Mouse (Mus musculus) monocyte, adult 5-6 weeks (primary cell): ENCODE data around the gene Bclaf1. TPM values are rescaled to one million over a fixed set of nuclear protein-coding genes. Genes with fewer than 3 reads are reported as not detected.
A peak's percentile ranks its signal among the peaks of the same experiment; 100 is the strongest.

Experiments used
- ATAC-seq: fragments of 153-309, 156-312 bp; replicated peaks from 2 replicates; pipeline ENCODE4 v1.8.0; 2017; ENCODE audit warnings: mild to moderate bottlenecking; ENCODE audit not compliant: low TSS enrichment, insufficient number of reproducible peaks, severe bottlenecking, poor library complexity, low FRiP score
- total RNA-seq: library from RNA; stranded (forward); fragments of 200-1000, 200-491, 200-594 nt; gene quantifications from 3 replicates; pipeline ENCODE4 v1.2.3, GENCODE M21; 2017

Bclaf1 gene
- total RNA-seq, 1 experiment from 2014 or later = 413 TPM

GRCm38 (mm10) chr10:20312736-20313301 is 550 bp downstream of the Bclaf1 start:
- peak; percentile 25 for ATAC-seq

DNA sequence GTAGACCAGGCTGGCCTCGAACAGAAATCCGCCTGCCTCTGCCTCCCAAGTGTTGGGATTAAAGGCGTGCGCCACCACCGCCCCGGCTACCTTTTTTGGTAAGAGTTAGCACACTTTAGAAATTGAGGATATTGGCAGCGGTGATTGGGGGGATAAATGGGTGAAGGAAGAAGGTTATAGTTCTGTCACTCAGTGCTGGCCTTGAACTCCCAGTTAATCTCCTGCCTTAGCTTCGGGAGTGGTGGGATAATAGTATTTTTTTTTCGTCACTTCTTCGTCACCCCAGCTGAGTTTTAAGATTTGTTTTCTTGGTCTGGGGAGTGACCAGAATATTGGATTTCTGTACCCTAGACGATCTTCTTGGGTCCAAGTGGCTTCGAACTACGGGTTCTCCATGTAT is 1.2 kb downstream of the Bclaf1 start:
- no peak for ATAC-seq

- no peak for ATAC-seq
Measured at GRCm38 (mm10) chr10:20313941-20314340, 1.7 kb downstream of the Bclaf1 start.

DNA sequence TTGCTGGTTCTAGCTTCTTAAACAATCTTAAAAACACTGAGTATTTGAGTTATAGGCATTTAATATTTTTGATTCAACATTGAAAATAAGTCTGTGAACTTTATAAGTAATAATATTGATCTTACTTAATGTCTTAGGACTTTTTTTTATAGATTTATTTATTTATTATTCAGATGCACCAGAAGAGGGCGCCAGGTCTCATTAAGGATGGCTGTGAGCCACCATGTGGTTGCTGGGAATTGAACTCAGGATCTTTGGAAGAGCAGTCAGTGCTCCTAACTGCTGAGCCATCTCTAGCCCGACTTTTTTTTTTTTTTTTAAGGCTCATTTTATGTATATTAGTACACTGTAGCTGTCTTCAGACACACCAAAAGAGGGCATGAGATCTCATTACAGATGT is 2.5 kb downstream of the Bclaf1 start:
- ATAC-seq = no peak

DNA sequence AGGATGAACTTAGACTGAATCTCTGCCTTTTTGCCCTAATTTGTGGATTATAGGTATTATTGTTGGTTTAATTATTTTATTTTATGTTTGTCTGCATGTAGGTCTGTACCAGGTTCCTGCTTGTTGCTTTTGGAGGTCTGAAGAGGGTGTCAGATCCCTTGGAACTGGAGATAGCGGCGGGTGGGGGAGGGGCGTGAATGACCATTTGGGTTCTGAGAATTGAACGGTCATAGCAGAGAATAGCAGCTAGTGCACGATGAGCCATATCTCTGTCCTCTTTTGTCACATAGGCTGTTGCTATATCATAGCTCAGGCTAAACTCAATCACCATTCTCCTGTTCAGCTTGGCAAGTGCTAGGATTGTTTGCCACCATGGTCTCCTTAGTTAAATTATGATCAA is 5.2 kb downstream of the Bclaf1 start:
- ATAC-seq = no peak

DNA sequence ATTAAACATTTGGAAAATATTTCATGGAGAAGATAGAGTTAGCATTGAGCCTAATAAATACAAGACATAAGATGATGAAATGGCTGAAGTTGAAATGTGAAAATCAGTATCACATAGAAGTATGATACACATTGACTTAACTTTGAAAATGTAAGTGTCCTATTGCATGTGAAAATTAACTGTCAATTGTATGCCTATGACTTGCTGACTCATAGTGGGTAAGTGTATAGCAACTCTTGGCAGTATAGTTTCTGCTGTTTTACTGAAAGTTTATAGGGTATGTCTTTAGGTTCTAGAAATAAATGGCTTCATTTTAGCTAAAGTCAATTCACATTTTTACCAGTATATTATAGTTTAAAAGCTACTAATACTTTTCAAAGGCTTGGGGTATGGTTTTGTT is 14.0 kb downstream of the Bclaf1 start:
- no peak for ATAC-seq

GRCm38 (mm10) chr10:20331262-20331661 is 19.0 kb downstream of the Bclaf1 start:
- ATAC-seq = no peak

GRCm38 (mm10) chr10:20337872-20338271 is 25.6 kb downstream of the Bclaf1 start:
- no peak for ATAC-seq

DNA sequence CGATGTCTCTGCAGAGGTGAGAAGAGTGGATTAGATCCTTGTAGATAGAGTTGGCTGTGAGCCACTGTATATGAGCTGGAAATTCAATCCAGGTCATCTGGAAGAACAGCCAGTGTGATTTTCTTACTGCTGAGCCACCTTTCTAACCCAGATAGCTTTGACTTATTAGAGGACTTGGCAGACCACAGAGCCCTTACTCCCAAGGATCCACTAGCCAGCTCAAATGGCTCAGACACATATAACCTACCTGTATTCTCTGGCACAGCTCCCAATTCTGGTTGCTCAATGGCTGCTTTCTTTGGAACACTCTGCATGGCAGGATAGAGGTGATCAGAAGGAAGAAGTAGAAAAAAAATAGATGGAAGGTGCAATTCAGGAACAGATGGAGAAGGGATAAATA is 33.5 kb downstream of the Bclaf1 start:
- no peak for ATAC-seq

DNA sequence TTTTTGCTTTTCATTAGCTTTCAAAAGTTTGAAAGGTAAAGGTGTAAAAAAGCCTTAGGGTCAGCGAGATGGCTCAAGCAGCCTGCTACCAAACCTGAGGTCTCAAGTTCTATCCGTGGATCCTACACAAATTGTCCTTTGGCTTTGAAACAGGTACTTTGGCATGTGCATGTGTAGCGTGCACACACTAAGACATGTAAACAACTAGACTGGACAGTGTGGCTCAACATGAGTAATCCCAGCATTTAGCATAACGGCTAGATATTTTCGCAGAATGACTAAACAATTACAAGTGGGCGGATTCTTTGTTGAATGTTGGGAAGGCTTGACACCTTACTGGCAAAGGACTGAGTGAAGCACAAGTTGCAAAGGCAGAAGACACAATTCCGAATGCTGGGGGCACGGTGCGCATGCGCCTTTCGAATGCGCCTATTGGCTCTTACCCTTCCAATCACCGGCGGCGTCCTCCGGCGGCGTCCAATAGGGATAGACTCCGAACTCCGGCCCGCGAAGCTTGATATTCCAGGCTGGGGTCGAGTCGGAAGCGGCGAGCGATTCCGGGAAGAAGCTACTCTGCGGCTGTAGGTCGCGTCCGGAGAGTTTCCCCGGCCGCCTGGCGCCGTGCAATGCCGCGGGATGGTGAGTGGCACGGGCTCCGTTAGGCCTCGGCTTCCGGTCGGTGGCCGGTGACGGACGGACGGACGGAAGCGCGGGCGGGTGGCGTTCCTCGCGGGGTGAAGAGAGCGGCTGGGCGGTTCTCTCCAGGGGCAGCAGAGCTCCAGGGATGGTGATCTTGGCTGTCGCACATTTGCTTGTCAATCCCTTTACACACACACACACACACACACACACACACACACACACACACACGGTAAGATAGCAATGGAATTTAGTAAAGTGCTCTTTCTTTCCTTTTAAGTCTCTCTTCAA is 35.3 kb downstream of the Bclaf1 start, which contains the start of gene Mtfr2:
Gene Mtfr2, plus strand, starts transcription at position 486 of the 930 bp plus-strand sequence.
- peak; percentile 89 for ATAC-seq

DNA sequence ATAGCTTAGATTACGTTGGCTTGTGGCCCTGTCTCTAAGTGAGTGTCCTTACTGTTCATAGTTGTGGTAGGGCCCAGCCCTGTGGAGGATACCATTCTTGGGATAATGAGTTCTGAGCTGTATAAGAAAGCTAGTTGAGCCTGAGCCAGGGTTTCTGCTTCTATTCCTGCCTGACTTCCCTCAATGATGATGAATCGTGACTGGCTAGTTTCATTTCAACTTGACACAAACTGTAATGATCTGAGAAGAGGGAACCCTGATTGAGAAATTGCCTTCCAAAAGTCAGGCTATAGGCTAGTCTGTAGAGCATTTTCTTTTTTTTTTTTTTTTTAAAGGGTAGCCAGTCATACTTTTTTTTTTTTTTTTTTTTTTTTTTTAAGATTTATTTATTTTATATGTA is 36.6 kb downstream of the Bclaf1 start:
- peak; percentile 72 for ATAC-seq

GRCm38 (mm10) chr10:20361542-20362449 is 49.5 kb downstream of the Bclaf1 start:
- peak; percentile 74 for ATAC-seq

DNA sequence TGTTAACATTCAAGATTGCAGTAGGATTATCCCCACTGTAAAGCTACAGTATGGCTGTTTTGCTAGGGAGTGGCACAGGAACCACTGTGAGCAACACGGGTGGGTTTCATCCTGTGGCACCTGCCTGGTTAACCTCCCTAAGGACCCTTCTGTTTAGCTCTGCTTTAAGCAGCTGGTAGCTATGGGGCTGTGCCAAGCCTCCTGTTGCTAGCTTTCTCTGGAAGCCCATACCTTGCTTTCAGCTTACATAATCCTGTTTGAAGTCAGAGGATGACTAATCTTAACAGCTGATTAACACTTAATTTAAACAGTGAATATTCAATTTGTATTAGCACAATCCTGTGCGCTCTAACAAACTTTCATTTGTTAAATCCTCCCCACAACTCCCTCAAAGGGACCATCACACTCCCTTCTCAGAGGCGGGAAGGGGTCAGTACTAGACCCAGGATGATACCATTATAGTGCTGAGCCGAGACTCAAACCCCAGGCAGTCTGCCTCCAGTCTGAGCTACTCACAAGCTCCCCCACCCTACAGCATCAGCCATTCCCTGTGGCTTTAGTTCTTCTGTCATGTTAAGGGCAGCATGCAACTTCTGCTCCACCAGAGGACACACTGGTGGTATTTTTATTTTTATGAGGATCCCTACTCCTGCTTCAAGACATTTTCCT is 50.3 kb downstream of the Bclaf1 start:
- ATAC-seq = no peak

GRCm38 (mm10) chr10:20372046-20372445 is 59.8 kb downstream of the Bclaf1 start:
- no peak for ATAC-seq

DNA sequence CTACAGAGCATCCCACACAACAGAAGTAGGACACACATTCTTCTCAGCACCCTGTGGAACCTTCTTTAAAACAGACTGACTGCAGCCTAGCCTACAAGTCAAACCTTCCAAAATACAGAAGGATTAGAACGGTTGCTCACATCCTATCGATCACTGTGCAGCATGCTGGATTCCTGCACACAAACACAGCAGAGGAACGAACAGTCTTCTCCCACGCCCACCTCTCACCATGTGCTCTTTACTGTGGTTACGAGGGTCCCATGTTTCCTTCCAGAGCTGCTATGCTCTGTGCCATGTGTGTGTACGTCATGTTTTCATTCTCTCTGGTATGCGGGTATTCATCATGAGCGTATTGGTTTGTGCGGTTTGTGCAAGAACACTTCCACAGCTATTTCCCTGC is 65.4 kb downstream of the Bclaf1 start:
- ATAC-seq = no peak

GRCm38 (mm10) chr10:20379071-20379735 is 66.9 kb downstream of the Bclaf1 start:
- ATAC-seq = no peak

GRCm38 (mm10) chr10:20380798-20381197 is 68.5 kb downstream of the Bclaf1 start:
- ATAC-seq = no peak

DNA sequence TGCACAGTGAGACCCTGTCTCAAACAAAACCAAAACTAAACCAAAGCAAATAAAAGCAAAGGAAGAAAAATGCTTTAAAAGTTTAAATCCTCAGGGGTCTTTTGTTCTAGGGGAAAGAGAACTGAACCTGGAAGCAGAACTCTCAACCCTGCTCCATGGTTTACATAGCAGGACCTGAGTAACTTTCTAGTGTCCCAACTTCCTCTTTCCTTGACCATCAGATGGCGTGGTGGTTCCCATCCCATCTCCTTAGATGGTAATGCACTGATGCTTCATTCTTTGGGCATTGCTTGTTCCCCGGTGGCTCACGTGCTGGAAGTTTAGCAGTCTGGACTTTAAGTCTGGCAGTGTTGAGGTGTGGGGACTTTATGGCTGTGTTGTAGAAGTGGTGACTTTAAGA is 69.1 kb downstream of the Bclaf1 start:
- 0 out of 2 replicates have a peak, but pooled peaks have one; percentile 56 for ATAC-seq
